Mouse (Mus musculus): ENCODE data around the gene Swap70. TPM values are rescaled to one million over a fixed set of nuclear protein-coding genes. Genes with fewer than 3 reads are reported as not detected.
A peak's percentile ranks its signal among the peaks of the same experiment; 100 is the strongest.

Gene Swap70
- total RNA-seq (2017) = 90.0 and 96.9 TPM in 2 replicates

DNA sequence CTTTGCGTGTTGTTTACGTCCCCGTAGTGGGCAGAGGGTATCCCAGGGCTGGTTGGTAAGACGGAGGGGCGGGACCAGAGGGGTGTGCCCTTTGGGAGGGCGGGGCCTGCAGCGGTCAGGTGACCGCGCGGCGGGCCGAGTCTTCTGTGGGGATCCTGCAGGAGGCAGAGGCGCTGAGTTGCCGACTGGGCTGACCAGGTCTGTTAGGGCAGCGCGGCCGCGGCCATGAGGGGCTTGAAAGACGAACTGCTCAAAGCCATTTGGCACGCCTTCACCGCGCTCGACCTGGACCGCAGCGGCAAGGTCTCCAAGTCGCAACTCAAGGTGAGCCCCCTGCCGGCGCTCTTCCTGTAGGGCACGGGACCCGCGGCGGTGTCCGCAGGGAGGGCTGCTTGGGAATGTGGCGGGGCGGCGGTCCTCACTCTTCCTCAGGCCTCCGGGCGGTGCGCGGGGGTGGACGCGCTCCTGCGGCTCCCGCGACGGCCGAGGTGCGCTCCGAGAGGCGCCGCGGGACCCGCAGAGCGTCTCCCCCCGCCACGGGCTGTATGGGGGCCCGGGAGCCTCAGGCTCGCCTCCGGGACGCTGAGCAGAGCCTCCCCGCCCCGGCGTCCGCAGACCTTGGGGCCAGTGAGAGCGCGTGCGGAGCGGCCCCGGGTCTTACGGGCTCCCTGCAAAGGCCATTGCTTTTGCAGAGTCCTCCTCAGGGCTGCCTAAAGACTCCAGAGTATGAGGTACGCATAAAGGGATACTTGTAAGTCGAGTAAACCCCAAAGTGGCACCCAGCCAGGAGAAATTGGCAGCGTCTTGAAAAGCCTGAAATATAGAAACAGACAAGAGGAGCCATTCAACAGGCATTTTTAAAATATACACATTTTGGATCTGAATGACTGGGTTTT lies at the start of gene Swap70:
TSS of gene Swap70 (plus strand) at position 126 of the 896 bp plus-strand sequence.
- peak; percentile 94 to 95 for ATAC-seq (replicated peaks in 1 of 2; ENCODE audit: insufficient read depth in 1 of 2, low FRiP score in 2 of 2, low TSS enrichment in 1 of 2, low read depth in 1 of 2, poor library complexity in 2 of 2, severe bottlenecking in 2 of 2)

DNA sequence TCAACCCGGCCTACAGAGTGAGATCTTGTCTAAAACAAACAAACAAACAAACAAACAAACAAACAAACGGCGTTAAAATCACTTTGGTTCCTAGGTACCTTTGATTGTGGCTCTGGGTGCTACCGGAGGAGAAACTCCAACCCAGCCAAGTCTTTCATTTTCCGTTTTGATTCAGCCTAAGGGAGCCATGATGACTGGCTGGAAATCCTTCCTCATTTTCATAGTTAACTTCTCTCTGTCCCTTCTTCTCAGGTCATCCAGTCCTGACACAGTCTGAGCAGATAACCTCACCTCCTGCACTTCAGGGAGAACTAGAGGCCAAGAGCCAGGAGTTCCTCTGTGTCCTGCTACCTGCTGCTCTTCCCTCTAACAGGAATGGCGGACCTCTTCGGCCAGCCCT lies 42.3 kb upstream of the Swap70 start:
- ATAC-seq (replicated peaks in 1 of 2; ENCODE audit: insufficient read depth in 1 of 2, low FRiP score in 2 of 2, low TSS enrichment in 1 of 2, low read depth in 1 of 2, poor library complexity in 2 of 2, severe bottlenecking in 2 of 2) = no peak

DNA sequence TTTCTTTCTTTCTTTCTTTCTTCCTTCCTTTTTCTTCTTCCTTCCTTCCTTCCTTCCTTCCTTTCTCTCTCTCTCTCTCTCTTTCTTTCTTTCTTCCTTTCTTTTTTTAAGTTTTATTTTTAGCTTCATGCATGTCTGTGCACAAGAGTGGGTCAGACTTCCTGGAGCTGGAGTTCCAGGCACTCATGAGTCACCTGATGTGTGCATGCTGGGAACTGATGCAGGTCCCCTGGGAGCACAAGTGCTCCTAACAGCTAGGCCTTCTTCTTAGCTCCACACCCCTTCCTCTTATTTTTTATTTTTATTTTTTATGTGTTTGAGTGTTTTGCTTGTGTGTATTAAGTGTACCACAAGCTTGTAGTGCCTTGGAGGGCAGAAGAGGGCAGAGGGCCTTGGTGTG lies 40.9 kb upstream of the Swap70 start:
- ATAC-seq (replicated peaks in 1 of 2; ENCODE audit: insufficient read depth in 1 of 2, low FRiP score in 2 of 2, low TSS enrichment in 1 of 2, low read depth in 1 of 2, poor library complexity in 2 of 2, severe bottlenecking in 2 of 2) = no peak

DNA sequence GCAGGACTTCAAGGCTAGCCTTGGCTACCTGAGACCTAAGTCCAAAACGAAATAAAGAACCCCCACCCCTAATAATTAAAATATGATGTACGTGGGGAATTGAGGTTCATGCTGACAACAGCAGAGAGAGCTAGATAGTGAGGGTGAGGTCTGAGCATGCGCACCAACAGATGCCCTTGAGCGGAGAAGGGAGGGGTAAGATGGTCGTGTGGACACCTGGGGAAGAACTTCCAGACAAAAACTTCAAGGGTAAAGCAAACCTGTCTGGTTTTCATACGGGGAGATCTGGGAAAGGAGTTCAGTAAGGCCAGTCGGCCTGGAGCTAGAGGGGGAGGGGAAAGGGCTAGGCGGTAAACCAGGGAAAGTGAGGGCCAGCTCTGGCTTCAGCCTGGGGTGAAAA lies 40.1 kb upstream of the Swap70 start:
- no peak for ATAC-seq (replicated peaks in 1 of 2; ENCODE audit: insufficient read depth in 1 of 2, low FRiP score in 2 of 2, low TSS enrichment in 1 of 2, low read depth in 1 of 2, poor library complexity in 2 of 2, severe bottlenecking in 2 of 2)

DNA sequence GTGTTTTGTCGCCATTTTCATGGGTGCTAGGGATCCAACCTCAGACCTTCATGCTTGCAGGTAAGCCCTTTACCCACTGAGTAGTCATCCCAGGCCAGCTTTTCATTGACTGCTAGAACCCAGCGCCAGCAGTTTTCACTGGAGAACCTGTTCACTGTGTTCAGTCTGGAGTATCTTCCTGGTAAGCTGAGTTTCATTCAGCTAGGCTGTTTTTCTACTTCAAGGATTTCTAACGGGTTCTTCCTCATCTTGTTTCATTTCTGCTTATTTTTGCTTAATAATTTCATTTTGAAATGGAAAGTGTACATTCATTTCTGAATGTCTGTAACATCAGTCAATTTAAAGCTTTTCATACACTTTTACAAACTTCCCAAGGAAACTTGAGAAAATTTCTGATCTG lies 36.9 kb upstream of the Swap70 start:
- no peak for ATAC-seq (replicated peaks in 1 of 2; ENCODE audit: insufficient read depth in 1 of 2, low FRiP score in 2 of 2, low TSS enrichment in 1 of 2, low read depth in 1 of 2, poor library complexity in 2 of 2, severe bottlenecking in 2 of 2)

DNA sequence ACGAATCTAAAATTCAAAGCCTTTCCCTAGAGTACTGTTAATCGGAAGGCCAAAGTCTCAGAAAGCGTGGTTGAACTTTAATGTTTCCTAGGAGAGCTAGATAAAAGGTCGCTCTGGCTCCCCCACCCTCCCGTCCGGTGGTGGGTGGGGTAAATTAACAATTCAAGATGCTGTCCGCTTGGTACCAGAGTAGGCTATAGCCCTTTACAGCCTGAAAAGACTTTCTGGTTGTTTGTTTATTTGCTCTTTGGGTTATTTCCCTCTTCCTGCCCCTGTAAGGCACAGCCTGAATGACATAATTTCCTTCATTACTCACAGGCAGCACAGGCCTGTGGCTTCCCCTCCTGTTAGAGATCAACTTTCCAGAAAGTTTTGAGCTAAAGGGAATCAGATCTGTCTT lies 31.6 kb upstream of the Swap70 start:
- peak; percentile 37 to 80; a peak in 2 of 4 replicates for ATAC-seq (replicated peaks in 1 of 2; ENCODE audit: insufficient read depth in 1 of 2, low FRiP score in 2 of 2, low TSS enrichment in 1 of 2, low read depth in 1 of 2, poor library complexity in 2 of 2, severe bottlenecking in 2 of 2)

DNA sequence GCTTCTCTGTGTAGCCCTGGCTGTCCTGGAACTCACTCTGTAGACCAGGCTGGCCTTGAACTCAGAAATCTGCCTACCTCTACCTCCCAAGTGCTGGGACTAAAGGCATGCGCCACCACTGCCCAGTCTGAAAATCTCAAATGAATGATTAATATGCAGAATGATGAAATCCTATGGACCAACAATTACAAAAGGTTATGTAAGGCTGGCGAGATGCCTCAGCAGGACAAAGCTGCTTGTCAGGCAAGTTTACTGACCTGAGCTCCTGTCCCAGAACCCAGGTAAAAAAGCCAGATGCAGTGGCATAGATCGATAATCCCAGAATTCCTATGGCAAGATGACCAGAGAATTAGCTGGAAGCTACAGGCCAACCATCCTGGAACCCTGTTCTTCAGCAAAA lies 28.3 kb upstream of the Swap70 start:
- ATAC-seq (replicated peaks in 1 of 2; ENCODE audit: insufficient read depth in 1 of 2, low FRiP score in 2 of 2, low TSS enrichment in 1 of 2, low read depth in 1 of 2, poor library complexity in 2 of 2, severe bottlenecking in 2 of 2) = no peak

DNA sequence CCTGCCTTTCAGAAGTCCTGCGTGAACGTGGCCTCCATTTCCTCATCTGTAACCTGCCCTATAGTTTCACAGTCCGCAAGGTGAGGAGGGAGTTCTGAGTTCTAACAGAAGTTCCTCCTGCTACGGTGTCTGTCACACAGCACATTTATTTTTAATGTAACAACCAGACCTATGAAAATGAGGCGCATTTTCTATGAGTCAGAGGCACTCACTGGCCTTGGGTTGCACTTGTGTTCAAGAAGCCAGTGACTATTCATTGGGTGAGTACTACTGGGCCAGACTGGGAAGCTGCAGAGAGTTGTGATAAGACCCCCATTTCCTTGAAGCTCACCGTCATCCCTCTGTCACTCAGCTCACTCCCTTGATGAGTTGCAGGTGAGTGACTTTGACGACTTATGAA lies 24.3 kb upstream of the Swap70 start:
- no peak for ATAC-seq (replicated peaks in 1 of 2; ENCODE audit: insufficient read depth in 1 of 2, low FRiP score in 2 of 2, low TSS enrichment in 1 of 2, low read depth in 1 of 2, poor library complexity in 2 of 2, severe bottlenecking in 2 of 2)

DNA sequence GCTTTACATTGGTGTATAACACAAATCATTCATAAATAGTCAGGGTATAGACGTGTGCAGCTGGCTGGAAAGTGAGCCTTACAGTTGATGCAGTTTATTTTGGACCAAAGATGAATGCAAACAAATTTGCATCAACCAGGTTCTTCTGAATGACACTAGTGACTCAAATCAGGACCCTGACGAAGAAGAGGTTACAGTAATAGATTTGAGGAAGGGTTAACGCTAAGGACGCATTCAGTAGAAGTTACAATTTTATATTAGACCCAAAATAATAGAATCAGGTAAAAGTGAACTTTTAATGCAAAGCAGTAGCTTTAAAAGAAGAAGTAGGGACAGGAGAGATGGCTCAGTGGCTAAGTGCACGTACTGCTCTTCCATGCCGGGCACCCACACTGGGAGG lies 19.6 kb upstream of the Swap70 start:
- ATAC-seq (replicated peaks in 1 of 2; ENCODE audit: insufficient read depth in 1 of 2, low FRiP score in 2 of 2, low TSS enrichment in 1 of 2, low read depth in 1 of 2, poor library complexity in 2 of 2, severe bottlenecking in 2 of 2) = no peak

DNA sequence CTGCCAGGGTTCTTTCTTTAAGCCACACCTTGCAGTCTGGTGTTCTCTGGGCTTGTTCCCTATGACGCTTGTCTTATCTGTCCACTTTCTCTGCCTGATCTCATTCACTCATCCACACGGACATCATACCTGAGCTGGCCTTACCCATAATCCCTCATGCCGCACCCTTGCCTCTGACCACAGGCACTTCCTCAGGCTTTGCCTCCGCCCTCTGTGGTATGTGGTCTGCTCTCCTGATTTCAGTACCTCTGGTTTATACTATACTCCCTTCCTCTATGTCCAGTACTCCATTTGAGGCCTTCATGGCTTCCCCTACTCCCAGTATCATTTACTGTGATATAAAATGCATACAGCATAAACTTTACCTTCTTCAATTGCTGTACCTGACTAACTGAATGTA lies 17.3 kb upstream of the Swap70 start:
- peak in 1 of 2 experiments; percentile 68; a peak in 3 of 4 replicates for ATAC-seq (replicated peaks in 1 of 2; ENCODE audit: insufficient read depth in 1 of 2, low FRiP score in 2 of 2, low TSS enrichment in 1 of 2, low read depth in 1 of 2, poor library complexity in 2 of 2, severe bottlenecking in 2 of 2)

DNA sequence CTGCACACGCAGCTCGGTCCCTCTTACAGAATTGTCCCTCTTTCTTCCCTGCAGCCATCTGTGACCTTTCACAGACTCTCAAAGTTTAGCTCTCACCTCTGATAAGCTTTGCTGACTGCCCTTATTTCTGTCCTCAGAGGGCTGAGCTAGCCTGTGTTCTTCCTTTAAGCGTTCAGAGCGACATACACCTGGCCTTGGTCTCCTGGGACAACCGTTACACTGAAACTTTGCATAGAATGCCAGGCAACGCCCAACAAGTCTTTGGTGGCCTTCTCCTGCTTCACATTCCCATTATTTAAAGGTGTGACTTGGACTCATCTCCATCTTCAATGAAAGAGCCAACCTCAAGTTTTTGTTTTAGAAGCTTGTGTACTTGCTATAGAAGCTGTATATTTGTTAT lies 13.2 kb upstream of the Swap70 start:
- no peak for ATAC-seq (replicated peaks in 1 of 2; ENCODE audit: insufficient read depth in 1 of 2, low FRiP score in 2 of 2, low TSS enrichment in 1 of 2, low read depth in 1 of 2, poor library complexity in 2 of 2, severe bottlenecking in 2 of 2)

DNA sequence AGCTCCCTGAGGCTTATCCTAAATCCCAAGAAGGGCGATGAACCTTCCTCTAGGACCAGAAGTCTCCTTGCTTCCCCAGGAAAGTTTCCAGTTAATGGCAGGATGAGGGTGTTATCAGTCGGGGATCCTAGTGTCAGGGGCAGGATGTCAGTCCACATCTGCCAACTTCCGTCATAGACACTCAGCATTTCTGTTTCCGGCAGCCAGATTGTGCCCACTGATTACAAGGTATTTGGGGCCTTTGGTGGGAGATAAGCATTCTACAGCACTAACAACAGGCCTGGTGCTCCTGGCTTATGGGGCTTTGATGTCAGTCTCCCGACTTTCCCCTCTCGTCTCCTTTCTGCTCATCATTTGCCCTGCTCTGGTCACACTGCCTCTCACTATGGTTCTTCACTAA lies 12.1 kb upstream of the Swap70 start:
- no peak for ATAC-seq (replicated peaks in 1 of 2; ENCODE audit: insufficient read depth in 1 of 2, low FRiP score in 2 of 2, low TSS enrichment in 1 of 2, low read depth in 1 of 2, poor library complexity in 2 of 2, severe bottlenecking in 2 of 2)

DNA sequence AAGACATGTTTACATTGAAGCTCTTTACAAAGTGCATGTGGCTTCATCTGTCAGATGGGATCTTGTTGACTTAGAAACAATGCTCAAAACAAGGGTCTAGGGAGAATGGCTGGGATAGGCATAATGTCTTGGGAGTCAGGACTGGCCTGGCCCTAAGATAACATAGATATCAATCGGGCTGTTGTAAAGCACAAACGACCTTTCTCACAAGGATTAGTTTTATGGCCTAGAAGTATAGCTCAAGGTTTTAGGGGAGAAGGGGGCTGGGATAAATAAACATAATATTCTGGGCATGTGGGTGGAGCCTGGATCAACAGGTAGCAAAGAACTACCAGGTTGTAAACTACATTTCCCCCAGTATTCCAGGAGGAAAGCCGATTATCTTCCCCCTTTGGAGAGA lies 10.5 kb upstream of the Swap70 start:
- no peak for ATAC-seq (replicated peaks in 1 of 2; ENCODE audit: insufficient read depth in 1 of 2, low FRiP score in 2 of 2, low TSS enrichment in 1 of 2, low read depth in 1 of 2, poor library complexity in 2 of 2, severe bottlenecking in 2 of 2)

DNA sequence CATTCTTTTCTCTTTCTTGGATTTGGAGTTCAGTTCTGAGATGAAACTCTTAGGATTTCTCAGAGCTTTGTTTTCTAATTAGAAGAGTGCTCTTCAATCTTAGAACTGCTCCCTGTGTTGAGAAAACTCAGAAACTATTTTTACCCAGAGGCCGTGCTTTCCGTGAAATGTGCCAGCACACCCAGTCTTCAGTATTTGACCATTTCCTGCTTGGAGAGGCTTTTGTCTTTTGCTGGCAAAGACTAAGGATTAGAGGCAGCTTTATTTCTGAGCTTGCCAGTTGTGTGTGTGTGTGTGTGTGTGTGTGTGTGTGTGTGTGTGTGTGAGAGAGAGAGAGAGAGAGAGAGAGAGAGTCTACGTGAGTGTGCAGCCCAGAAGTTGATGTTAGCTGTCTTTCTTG lies 6.6 kb upstream of the Swap70 start:
- no peak for ATAC-seq (replicated peaks in 1 of 2; ENCODE audit: insufficient read depth in 1 of 2, low FRiP score in 2 of 2, low TSS enrichment in 1 of 2, low read depth in 1 of 2, poor library complexity in 2 of 2, severe bottlenecking in 2 of 2)

DNA sequence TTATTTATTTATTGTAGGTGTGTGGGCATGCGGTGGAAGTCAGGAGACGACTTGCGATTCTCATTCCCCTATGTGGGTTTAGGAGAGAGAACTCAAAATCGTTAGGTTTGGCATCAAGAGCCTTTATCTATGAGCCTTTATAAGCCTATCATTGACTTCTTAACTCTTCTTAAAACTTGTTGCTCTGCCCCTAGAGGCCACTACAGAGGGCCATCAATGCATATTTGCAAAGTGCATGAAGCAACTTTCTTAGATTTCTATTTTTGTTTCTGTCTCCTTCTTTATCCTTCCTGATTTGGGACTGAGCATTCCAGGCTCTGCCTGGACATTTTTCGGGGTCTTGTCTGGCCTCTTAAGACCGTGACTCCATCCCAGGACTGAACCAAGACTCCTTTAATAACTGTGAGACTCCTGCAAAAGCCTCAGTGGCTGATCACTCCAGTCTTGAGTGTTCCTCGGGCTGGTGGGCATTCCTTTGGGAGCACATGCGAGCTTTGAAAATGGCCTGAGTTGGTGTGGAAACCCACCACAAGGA lies 393 bp upstream of the Swap70 start:
- peak; percentile 52 to 60 for ATAC-seq (replicated peaks in 1 of 2; ENCODE audit: insufficient read depth in 1 of 2, low FRiP score in 2 of 2, low TSS enrichment in 1 of 2, low read depth in 1 of 2, poor library complexity in 2 of 2, severe bottlenecking in 2 of 2)

DNA sequence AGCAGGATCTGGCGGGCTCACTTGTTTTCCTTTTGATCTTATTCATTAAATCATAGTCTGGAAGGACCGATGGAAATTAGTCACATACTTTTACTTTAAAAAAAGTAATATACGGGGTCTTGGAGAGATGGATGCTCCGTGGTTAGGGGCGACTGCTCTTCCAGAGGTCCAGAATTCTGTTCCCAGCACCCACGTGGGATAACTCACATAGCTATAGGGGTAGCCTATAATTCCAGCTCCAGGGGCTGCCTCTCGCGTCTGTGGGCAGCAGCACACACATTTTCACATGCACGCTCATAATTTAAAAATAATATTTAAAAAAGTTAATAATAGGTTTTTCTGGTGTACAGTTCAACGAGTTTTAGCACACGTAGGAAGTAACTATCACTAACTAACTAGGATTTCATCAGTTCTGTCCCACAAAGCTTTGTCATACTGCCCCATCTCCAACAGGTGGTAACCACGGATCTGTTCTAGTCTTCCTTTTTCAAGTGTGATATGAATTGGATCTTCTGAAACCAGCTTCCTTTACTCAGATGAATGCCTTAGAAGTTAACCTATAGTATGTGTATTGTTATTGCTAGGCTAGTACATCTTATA lies 1.2 kb downstream of the Swap70 start:
- ATAC-seq (replicated peaks in 1 of 2; ENCODE audit: insufficient read depth in 1 of 2, low FRiP score in 2 of 2, low TSS enrichment in 1 of 2, low read depth in 1 of 2, poor library complexity in 2 of 2, severe bottlenecking in 2 of 2) = no peak

DNA sequence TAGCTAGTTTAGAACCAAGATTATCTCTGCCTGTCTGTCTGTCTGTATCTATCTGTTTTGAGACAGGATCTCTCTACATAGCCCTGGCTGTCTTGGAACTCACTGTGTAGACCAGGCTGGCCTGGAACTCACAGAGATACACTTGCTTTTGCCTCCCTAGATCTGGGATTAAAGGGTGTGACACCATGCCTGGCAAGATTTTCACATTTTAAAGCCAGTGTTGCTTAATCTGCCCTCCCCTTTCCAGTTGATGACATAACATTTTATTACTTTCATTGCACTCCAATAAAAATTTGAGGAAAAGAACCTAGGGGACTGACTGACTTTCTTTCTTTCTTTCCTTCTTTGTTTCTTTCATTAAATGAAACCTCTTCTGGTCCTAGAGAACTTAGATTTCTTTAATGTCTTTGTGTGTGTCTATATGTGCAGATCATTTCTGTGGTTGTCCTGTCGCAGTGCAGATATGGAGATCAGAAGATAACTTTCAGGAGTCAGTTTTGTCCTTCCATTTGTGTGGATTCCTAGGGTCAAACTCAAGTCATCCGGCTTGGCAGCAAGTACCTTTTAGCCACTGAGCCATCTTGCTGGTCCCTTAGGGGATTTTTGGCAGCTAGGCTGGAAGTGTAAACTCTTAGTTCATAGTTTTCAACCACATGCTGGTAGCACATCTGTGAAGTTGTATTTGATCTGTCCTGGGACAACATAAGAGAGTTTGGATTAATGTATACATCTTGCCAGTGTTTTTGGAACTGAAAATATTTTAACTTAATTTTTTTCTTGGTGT lies 2.4 kb downstream of the Swap70 start:
- ATAC-seq (replicated peaks in 1 of 2; ENCODE audit: insufficient read depth in 1 of 2, low FRiP score in 2 of 2, low TSS enrichment in 1 of 2, low read depth in 1 of 2, poor library complexity in 2 of 2, severe bottlenecking in 2 of 2) = no peak

DNA sequence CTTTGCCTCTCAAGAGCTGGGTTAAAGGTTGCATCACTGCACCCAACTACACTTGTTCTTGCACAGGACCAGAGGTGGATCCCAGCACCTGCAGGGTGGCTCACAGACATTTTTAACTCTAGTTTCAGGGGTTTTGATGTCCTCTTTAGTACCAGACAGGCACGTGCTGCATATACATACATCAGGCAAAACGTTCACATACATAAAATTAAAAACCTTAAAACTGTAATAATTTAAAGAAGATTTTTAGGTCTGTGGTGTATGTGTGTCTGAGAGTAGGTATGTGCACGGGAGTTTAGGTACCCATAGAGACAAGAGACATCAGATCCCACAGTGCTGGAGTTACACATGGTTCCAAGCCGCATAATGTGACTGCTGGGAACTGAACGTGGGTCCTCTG lies 5.0 kb downstream of the Swap70 start:
- no peak for ATAC-seq (replicated peaks in 1 of 2; ENCODE audit: insufficient read depth in 1 of 2, low FRiP score in 2 of 2, low TSS enrichment in 1 of 2, low read depth in 1 of 2, poor library complexity in 2 of 2, severe bottlenecking in 2 of 2)

All from hematopoietic stem cell, adult 5-6 weeks (primary cell).